Mouse (Mus musculus) myocyte (in vitro differentiated cells): ENCODE data around the gene Olfr825.
"Not testable (repeated sequence)": the region's sequence is repeated elsewhere in the genome, so short reads cannot be mapped to it uniquely, and the experiment has no call there.

Experiments
- CEBPB ChIP-seq: IDR thresholded peaks from 2 replicates; pipeline ENCODE4 v1.6.1; 2011; ENCODE audit warnings: mild to moderate bottlenecking, moderate library complexity; ENCODE audit not compliant: poor library complexity, insufficient read depth, severe bottlenecking
- E2F4 ChIP-seq: IDR thresholded peaks from one replicate; pipeline ENCODE4 v1.6.1; 2011; ENCODE audit warnings: mild to moderate bottlenecking, control low read depth, moderate library complexity; ENCODE audit not compliant: insufficient read depth
- MAX ChIP-seq: IDR thresholded peaks from one replicate; pipeline ENCODE4 v1.6.1; 2011; ENCODE audit warnings: low read depth, mild to moderate bottlenecking, control low read depth
- MYOD1 ChIP-seq, 3 experiments: IDR thresholded peaks; one replicate each; pipeline ENCODE4 v1.6.1; 2011; ENCODE audit warnings: control low read depth in 2 of 3, low read depth in 2 of 3, mild to moderate bottlenecking in 2 of 3, moderate library complexity in 1 of 3; ENCODE audit not compliant: insufficient read length in 2 of 3, control insufficient read depth in 1 of 3
- MYOG ChIP-seq, 3 experiments: IDR thresholded peaks; one replicate each; pipeline ENCODE4 v1.6.1; 2011; ENCODE audit warnings: control low read depth in 2 of 3, low read depth in 2 of 3, mild to moderate bottlenecking in 2 of 3; ENCODE audit not compliant: insufficient read length in 2 of 3, control insufficient read depth in 1 of 3, insufficient read depth in 1 of 3
- POLR2A ChIP-seq: IDR thresholded peaks from one replicate; pipeline ENCODE4 v1.6.1; 2011; ENCODE audit warnings: low read depth, mild to moderate bottlenecking, control low read depth, moderate library complexity; ENCODE audit not compliant: insufficient read length
- POLR2AphosphoS2 ChIP-seq: IDR thresholded peaks from one replicate; pipeline ENCODE4 v1.6.1; 2011; ENCODE audit warnings: low read depth, control low read depth; ENCODE audit not compliant: insufficient read length
- REST ChIP-seq: IDR thresholded peaks from one replicate; pipeline ENCODE4 v1.6.1; 2011; ENCODE audit warnings: mild to moderate bottlenecking, control low read depth, moderate library complexity; ENCODE audit not compliant: insufficient read depth, insufficient read length
- SRF ChIP-seq: IDR thresholded peaks from one replicate; pipeline ENCODE4 v1.6.1; 2011; ENCODE audit warnings: low read depth; ENCODE audit not compliant: control insufficient read depth, insufficient read length
- TCF12 ChIP-seq: IDR thresholded peaks from one replicate; pipeline ENCODE4 v1.6.1; 2011; ENCODE audit warnings: mild to moderate bottlenecking, control low read depth; ENCODE audit not compliant: poor library complexity, insufficient read depth, severe bottlenecking
- TCF3 ChIP-seq: IDR thresholded peaks from one replicate; pipeline ENCODE4 v1.6.1; 2011; ENCODE audit warnings: low read depth, control low read depth; ENCODE audit not compliant: insufficient read length
- USF1 ChIP-seq: IDR thresholded peaks from one replicate; pipeline ENCODE4 v1.6.1; 2011; ENCODE audit warnings: low read depth, mild to moderate bottlenecking, control low read depth, moderate library complexity

DNA sequence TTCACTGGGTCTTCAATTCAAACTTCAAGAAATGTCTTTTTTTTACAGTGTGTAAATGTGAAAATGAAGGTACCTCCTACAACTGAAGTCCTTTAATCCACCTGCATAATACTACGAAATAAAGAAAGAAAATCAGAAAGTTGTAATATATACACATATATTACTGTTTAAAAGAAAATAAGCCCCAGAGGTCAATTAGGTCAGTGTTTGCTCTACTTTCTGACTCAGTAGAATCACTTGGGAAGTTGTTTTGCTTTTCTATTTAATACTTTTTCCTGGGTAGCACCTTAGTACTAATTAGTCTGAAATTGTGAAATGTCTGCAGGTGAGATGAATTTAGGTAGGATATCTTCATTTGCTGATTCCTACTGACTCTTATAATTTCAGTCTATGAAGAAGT, 51.3 kb downstream of the Olfr825 start, which contains the start of gene Olfr823:
- not testable (repeated sequence) for TF ChIP-seq POLR2A; REST; POLR2AphosphoS2; CEBPB; TCF12; MYOD1 (IDR thresholded peaks at IDR 0.05; ENCODE audit: control insufficient read depth in 1 of 3, insufficient read length in 2 of 3, low read depth in 2 of 3); USF1; E2F4; MAX; SRF; MYOG (IDR thresholded peaks at IDR 0.05; ENCODE audit: control insufficient read depth in 1 of 3, insufficient read depth in 1 of 3, insufficient read length in 2 of 3, low read depth in 2 of 3); TCF3
